Comparison of ENCODE assay signal across 9 mouse cellular contexts in the genomic region with DNA sequence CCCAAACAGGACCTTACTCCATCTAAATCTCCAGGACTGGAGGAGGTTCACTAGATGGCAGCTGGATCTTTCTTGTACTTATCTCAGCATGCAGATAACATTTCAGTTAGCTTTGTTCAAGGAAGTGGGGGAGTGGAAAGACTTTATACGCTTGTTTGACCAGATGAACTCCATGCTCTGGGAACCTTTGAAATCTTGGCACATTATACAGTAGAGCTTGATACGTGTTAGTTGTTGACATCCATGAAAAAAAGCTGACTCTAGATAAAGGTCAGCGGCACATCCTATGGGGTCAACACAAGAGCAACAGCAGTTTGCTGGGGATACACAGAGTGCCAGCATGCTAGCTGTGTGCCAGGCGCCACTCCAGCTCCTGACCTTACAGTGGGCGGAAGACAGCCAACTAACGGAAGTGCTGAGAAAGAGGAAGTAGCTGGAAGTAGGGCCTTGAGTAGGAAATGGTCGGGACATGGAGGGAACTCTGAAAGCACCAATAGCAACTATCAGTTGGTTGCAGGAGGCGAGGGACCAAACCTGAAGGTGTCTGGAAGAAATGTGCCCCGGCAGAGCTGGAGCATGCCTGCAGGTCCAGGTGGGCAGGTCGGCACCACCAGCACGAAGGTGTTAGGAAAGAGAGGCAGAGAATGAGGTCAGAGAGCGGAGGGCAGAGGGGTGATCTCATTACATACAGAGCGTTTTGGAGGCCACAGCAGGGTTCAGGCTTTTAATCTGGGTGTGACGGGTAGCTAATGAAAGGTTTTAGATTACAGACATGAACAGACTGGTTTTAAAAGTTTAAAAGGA. TPM values are rescaled to one million over a fixed set of nuclear protein-coding genes. Genes with fewer than 3 reads are reported as not detected.
DNase-seq lines count a peak whose midpoint lies in the region; TF ChIP-seq lines count a peak whose summit lies in the region.
"Had no signal": no experiment of that assay in that cellular context is flagged by ENCODE, and none has a peak within 500 bp of the region (broad histone marks: within the 10 kb centered on the region; RNA-seq: fewer than 3 reads in every experiment).

No protein-coding gene starts in this region.

- TF ChIP-seq CTCF in thymus, adult 2 months (IDR thresholded peaks at IDR 0.05; ENCODE audit: borderline replicate concordance, control insufficient read depth, extremely low read depth, insufficient read depth, low read length, poor library complexity) = no peak

- no peak for TF ChIP-seq POLR2A in thymus, adult 2 months (IDR thresholded peaks at IDR 0.05; ENCODE audit: control insufficient read depth, extremely low read depth, insufficient read depth, low read length, poor library complexity)

- H3K36me3 ChIP-seq in thymus, adult 2 months (ENCODE audit: control insufficient read depth, insufficient read depth, low read length) = no peaks in the 10 kb centered on the region

- H3K27me3 ChIP-seq in thymus, adult 2 months (ENCODE audit: control insufficient read depth, insufficient read depth, low read length) = no peaks in the 10 kb centered on the region

- H3K4me1 ChIP-seq in thymus, adult 2 months (replicated peaks; ENCODE audit: control insufficient read depth, insufficient read depth, low read length) = peaks cover 4% of the 10 kb centered on the region

- peak; percentile 16 for DNase-seq in adrenal gland, postnatal 10 days
- no peak for DNase-seq in adrenal gland, adult 8-10 months
- peak; percentile 24 for DNase-seq in urinary bladder, postnatal 14 days (ENCODE audit: low spot score)
- no peak for DNase-seq in urinary bladder, postnatal 10 days (ENCODE audit: low spot score)
- DNase-seq in kidney, postnatal 25 days = peak; percentile 31 to 57
- no peak for DNase-seq in thymus, adult 2 months
- no peak for DNase-seq in left cerebral cortex, adult 9 months (ENCODE audit: low spot score in 2 of 2)
- DNase-seq in layer of hippocampus, adult 18-20 months (ENCODE audit: low spot score in 2 of 2) = no peak
- DNase-seq: right cerebral cortex, postnatal 25 days had no signal

- WGBS in thymus, adult 2 months = 69% methylated on average over 14 of the region's 14 CpGs

- H3K4me3 ChIP-seq in thymus, adult 2 months (ENCODE audit: control insufficient read depth, insufficient read depth, low read length) = no peak overlapping the region

- no peak overlapping the region for H3K27ac ChIP-seq in thymus, adult 2 months (ENCODE audit: control insufficient read depth, insufficient read depth, low read length)

RNA-seq across cellular contexts. Expression of a gene that starts 11.4 kb away (rescaled TPM):
- total RNA-seq in adrenal gland, postnatal 10 days (2021) = 10 to 100 TPM; 18.7 to 19.6 TPM
- 10 to 100 TPM; 11.2 to 16.0 (median 12.6) TPM for total RNA-seq in adrenal gland, adult 8-10 months (2022)
- 33.3 and 40.1 TPM in 2 replicates for polyA plus RNA-seq in thymus, adult 2 months (2012; rRNA removed)
- 10 to 100 TPM; 19.1 to 19.9 TPM for total RNA-seq in layer of hippocampus, adult 18-20 months (2021)

RNA-seq across cellular contexts. Expression of a gene that starts 36.9 kb away (rescaled TPM):
- total RNA-seq in adrenal gland, postnatal 10 days (2021) = 1 to 10 TPM; 7.2 to 8.9 TPM
- 10 to 100 TPM in 3 of 4 experiments, 1 to 10 TPM in 1; 9.2 to 16.4 (median 14.8) TPM for total RNA-seq in adrenal gland, adult 8-10 months (2022)
- polyA plus RNA-seq in thymus, adult 2 months (2012; rRNA removed) = 4.1 and 4.3 TPM in 2 replicates
- 10 to 100 TPM; 13.2 to 15.0 TPM for total RNA-seq in layer of hippocampus, adult 18-20 months (2021)

Comparison
In these comparisons a context has a peak if more than half of its experiments do, and no peak if none do; other contexts are left out.
1. DNase-seq: peak in adrenal gland, postnatal 10 days (single experiment), urinary bladder, postnatal 14 days (single experiment) and kidney, postnatal 25 days (2 of 2); none in adrenal gland, adult 8-10 months (single experiment), urinary bladder, postnatal 10 days (single experiment), thymus, adult 2 months (single experiment), left cerebral cortex, adult 9 months (0 of 2) and layer of hippocampus, adult 18-20 months (0 of 2).